Mouse (Mus musculus): ENCODE measurements around the gene Safb.

DNA sequence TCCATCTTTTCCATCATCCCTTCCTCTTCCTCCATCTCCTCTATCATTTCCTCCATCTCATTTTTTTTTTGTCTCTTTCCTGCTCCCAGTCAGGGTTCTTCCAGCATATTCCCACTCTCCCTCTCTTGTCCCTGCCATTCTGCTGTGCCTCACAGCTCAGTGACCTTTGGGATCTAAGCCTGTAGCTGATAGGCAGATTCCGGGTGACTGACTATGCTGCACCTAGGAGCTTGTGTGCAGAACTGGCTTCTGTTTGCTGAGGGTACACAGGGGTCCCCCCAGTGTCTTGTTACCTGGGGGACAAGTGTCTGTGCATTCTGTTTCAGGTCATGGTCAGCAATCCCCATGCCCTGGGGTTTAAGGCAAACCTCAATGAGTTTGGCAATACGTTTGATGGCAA is 70.1 kb downstream of the Safb start:
- TF ChIP-seq CTCF (IDR thresholded peaks at IDR 0.05; ENCODE audit: borderline replicate concordance, insufficient read depth, low read depth, low read length) = no peak
- TF ChIP-seq POLR2A (IDR thresholded peaks at IDR 0.05; ENCODE audit: borderline replicate concordance, insufficient read depth, low read length) = no peak

Measured in cerebellum, adult 2 months (tissue).